Mouse (Mus musculus): ENCODE results near the gene Foxp3.

GRCm38 (mm10) chrX:7610536-7611258 is 37.3 kb downstream of the Foxp3 start:
- TF ChIP-seq POLR2A (IDR thresholded peaks at IDR 0.05; ENCODE audit: borderline replicate concordance, control insufficient read depth, low read depth, low read length), result no peak
- TF ChIP-seq CTCF (IDR thresholded peaks at IDR 0.05; ENCODE audit: control insufficient read depth, insufficient read depth, low read length), result no peak
